Mouse (Mus musculus): ENCODE results near the gene Gpsm2. TPM values are rescaled to one million over a fixed set of nuclear protein-coding genes. Genes with fewer than 3 reads are reported as not detected.

Gene Gpsm2
- total and polyA plus RNA-seq, 3 experiments: 9.7 to 11.2 (median 10.4) TPM

DNA sequence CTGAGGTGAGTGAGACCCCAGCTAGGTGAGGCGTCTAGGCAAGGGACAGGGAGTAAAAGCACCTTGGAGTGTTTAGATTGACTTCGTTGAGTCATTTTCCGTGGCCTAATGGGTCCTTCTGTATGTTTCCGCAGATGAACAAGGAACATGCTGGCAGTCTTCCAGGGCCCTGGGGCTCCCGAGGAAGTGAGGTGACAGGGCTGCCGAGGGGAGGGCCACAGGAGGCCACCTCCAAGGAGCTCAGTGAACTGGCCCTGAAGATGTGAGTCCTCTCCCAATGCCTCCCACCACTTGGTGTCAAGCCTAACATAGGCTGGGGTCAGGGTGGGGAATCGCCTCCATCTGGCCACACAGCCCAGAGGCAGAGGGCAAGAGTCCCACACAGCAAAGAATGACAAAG is 42.9 kb upstream of the Gpsm2 start:
- H3K4me1 ChIP-seq (ENCODE audit: control insufficient read depth in 1 of 2, insufficient read depth in 2 of 2): peaks cover 0 to 4% of the 10 kb centered on the region in 2 experiments; a peak in 1 of 4 replicates
- H3K9ac ChIP-seq (ENCODE audit: insufficient read depth, low read depth): no peak overlapping the region
- no peak for DNase-seq (ENCODE audit: extremely low read depth)
- H3K9me3 ChIP-seq (replicated peaks; ENCODE audit: low read length): no peaks in the 10 kb centered on the region
- in situ Hi-C loops (cut with MboI; ENCODE audit: low pct_ligation_motif_present, low pct_unique_long_range_greater_than_20kb, low sequenced_read_pairs) (no loop called here), dilution Hi-C loops (cut with MboI; ENCODE audit: extremely low pct_ligation_motif_present, extremely low pct_unique_long_range_greater_than_20kb, low sequenced_read_pairs) (no loop called here)
- no peaks in the 10 kb centered on the region for H3K27me3 ChIP-seq (replicated peaks)
- H3K79me2 ChIP-seq (replicated peaks; ENCODE audit: control insufficient read depth, extremely low read depth, insufficient read depth, poor library complexity, severe bottlenecking): no peaks in the 10 kb centered on the region
- no peak for TF ChIP-seq IRF4 (IDR thresholded peaks at IDR 0.05; ENCODE audit: low read depth, low read length)
- H3K4me2 ChIP-seq (ENCODE audit: insufficient read depth, low read depth, poor library complexity, severe bottlenecking): no peak overlapping the region
- no peak overlapping the region for H3K4me3 ChIP-seq (replicated peaks in 1 of 3; ENCODE audit: low read depth in 2 of 3, low read length in 2 of 3, poor library complexity in 1 of 3)
- no peak overlapping the region for H3K27ac ChIP-seq (ENCODE audit: insufficient read depth, low read depth)
- no peaks in the 10 kb centered on the region for H3K36me3 ChIP-seq (replicated peaks in 1 of 2; ENCODE audit: control insufficient read depth in 1 of 2, insufficient read depth in 1 of 2, low read length in 1 of 2)

DNA sequence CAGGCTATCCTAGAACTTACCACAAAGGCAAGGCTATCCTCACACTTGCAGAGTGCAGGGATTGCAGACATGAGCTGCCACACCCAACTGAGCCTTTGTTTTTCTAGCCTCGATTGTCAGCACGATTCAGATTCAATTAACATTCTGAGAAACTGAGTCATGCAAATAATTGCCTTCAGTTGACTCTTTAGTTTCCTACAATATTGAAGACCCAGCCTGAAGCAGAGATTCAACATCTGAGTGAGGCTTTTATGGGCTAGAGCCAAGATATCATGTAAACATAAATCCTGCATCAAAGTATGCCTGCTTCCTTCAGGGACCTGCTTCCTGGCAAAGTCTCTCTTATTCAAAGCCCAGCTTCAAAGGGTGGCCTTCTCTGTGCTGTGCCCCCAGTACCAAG is 41.6 kb upstream of the Gpsm2 start:
- H3K4me3 ChIP-seq (replicated peaks in 1 of 3; ENCODE audit: low read depth in 2 of 3, low read length in 2 of 3, poor library complexity in 1 of 3): no peak overlapping the region
- dilution Hi-C loops (cut with MboI; ENCODE audit: extremely low pct_ligation_motif_present, extremely low pct_unique_long_range_greater_than_20kb, low sequenced_read_pairs): no loop called here
- H3K27ac ChIP-seq (ENCODE audit: insufficient read depth, low read depth): no peak overlapping the region
- in situ Hi-C loops (cut with MboI; ENCODE audit: low pct_ligation_motif_present, low pct_unique_long_range_greater_than_20kb, low sequenced_read_pairs): no loop called here
- no peak overlapping the region for H3K4me2 ChIP-seq (ENCODE audit: insufficient read depth, low read depth, poor library complexity, severe bottlenecking)
- no peaks in the 10 kb centered on the region for H3K27me3 ChIP-seq (replicated peaks)
- no peaks in the 10 kb centered on the region for H3K36me3 ChIP-seq (replicated peaks in 1 of 2; ENCODE audit: control insufficient read depth in 1 of 2, insufficient read depth in 1 of 2, low read length in 1 of 2)
- TF ChIP-seq CHD2 (IDR thresholded peaks at IDR 0.05; ENCODE audit: low read length) (no peak), SIN3A (IDR thresholded peaks at IDR 0.05; ENCODE audit: low read length) (no peak), MAZ (IDR thresholded peaks at IDR 0.05; ENCODE audit: low read depth, low read length) (no peak), EP300 (IDR thresholded peaks at IDR 0.05; ENCODE audit: low read length) (no peak), ETS1 (conservative IDR thresholded peaks at IDR 0.05; ENCODE audit: low read depth, low read length) (no peak), MAX (IDR thresholded peaks at IDR 0.05; ENCODE audit: low read length) (no peak), ZC3H11A (IDR thresholded peaks at IDR 0.05; ENCODE audit: low read depth, low read length) (no peak), POLR2AphosphoS2 (IDR thresholded peaks at IDR 0.05; ENCODE audit: low read depth, low read length) (no peak), RAD21 (IDR thresholded peaks at IDR 0.05; ENCODE audit: low read depth, low read length) (no peak), ZNF384 (IDR thresholded peaks at IDR 0.05; ENCODE audit: low read depth, low read length) (no peak), NRF1 (IDR thresholded peaks at IDR 0.05; ENCODE audit: low read depth, low read length) (no peak), NELFE (IDR thresholded peaks at IDR 0.05; ENCODE audit: low read depth, low read length) (no peak), JUND (conservative IDR thresholded peaks at IDR 0.05; ENCODE audit: low read depth, low read length) (no peak), MXI1 (IDR thresholded peaks at IDR 0.05; ENCODE audit: low read depth, low read length) (no peak), MYC (IDR thresholded peaks at IDR 0.05; ENCODE audit: low read depth, low read length) (no peak), ZKSCAN1 (IDR thresholded peaks at IDR 0.05; ENCODE audit: borderline replicate concordance, low read depth, low read length) (no peak), MEF2A (IDR thresholded peaks at IDR 0.05; ENCODE audit: borderline replicate concordance, low read depth, low read length) (no peak), UBTF (IDR thresholded peaks at IDR 0.05; ENCODE audit: low read depth, low read length) (no peak), CHD1 (IDR thresholded peaks at IDR 0.05; ENCODE audit: low read depth, low read length) (no peak)
- no peaks in the 10 kb centered on the region for H3K79me2 ChIP-seq (replicated peaks; ENCODE audit: control insufficient read depth, extremely low read depth, insufficient read depth, poor library complexity, severe bottlenecking)
- H3K9ac ChIP-seq (ENCODE audit: insufficient read depth, low read depth): no peak overlapping the region
- no peaks in the 10 kb centered on the region for H3K4me1 ChIP-seq (ENCODE audit: control insufficient read depth in 1 of 2, insufficient read depth in 2 of 2)
- DNase-seq (ENCODE audit: extremely low read depth): no peak
- H3K9me3 ChIP-seq (replicated peaks; ENCODE audit: low read length): no peaks in the 10 kb centered on the region
